In genomic region chr5:102213145-102213544, GRCm38 (mm10) we compare ENCODE assay signal across 9 mouse cellular contexts.
DNase-seq lines count a peak whose midpoint lies in the region; ATAC-seq lines count a peak whose summit lies in the region.
"Had no signal": no experiment of that assay in that cellular context is flagged by ENCODE, and none has a peak within 500 bp of the region (broad histone marks: within the 10 kb centered on the region; RNA-seq: fewer than 3 reads in every experiment).

No protein-coding gene starts in this region.

- H3K27ac ChIP-seq in heart, embryonic 12.5 days (ENCODE audit: poor library complexity, severe bottlenecking) = no peak overlapping the region
- H3K27ac ChIP-seq in embryonic facial prominence, embryonic 14.5 days (replicated peaks; ENCODE audit: low read depth, low read length) = no peak overlapping the region
- no peak overlapping the region for H3K27ac ChIP-seq in intestine, embryonic 15.5 days
- H3K27ac ChIP-seq: neural tube, embryonic 12.5 days had no signal

- no peak overlapping the region for H3K4me2 ChIP-seq in heart, embryonic 12.5 days
- H3K4me2 ChIP-seq in embryonic facial prominence, embryonic 14.5 days (ENCODE audit: low read depth, low read length) = no peak overlapping the region
- H3K4me2 ChIP-seq in intestine, embryonic 15.5 days (replicated peaks) = no peak overlapping the region
- H3K4me2 ChIP-seq: neural tube, embryonic 12.5 days had no signal

- H3K36me3 ChIP-seq in heart, embryonic 12.5 days = no peaks in the 10 kb centered on the region
- no peaks in the 10 kb centered on the region for H3K36me3 ChIP-seq in embryonic facial prominence, embryonic 14.5 days (ENCODE audit: control insufficient read depth, insufficient read depth, low read length)
- no peaks in the 10 kb centered on the region for H3K36me3 ChIP-seq in intestine, embryonic 15.5 days
- H3K36me3 ChIP-seq: neural tube, embryonic 12.5 days had no signal

- no peaks in the 10 kb centered on the region for H3K9me3 ChIP-seq in heart, embryonic 12.5 days (replicated peaks)
- peaks cover 3% of the 10 kb centered on the region; the same call in 1 of the 2 replicates for H3K9me3 ChIP-seq in embryonic facial prominence, embryonic 14.5 days (ENCODE audit: control insufficient read depth, low read length)
- H3K9me3 ChIP-seq in intestine, embryonic 15.5 days = no peaks in the 10 kb centered on the region
- H3K9me3 ChIP-seq: neural tube, embryonic 12.5 days had no signal

- peak; percentile 21 for DNase-seq in heart, adult 8-10 months (ENCODE audit: low spot score)
- DNase-seq in 3T3-L1 (ENCODE audit: low read depth, low spot score) (peak; percentile 66), adipocyte (ENCODE audit: low spot score) (peak; percentile 9)
- peak; percentile 39 for DNase-seq in embryonic facial prominence, embryonic 14.5 days (ENCODE audit: low spot score)
- DNase-seq in layer of hippocampus, postnatal 14 days (ENCODE audit: low spot score in 2 of 2) = peak; percentile 16 to 39
- peak; percentile 22 for DNase-seq in retina, embryonic 14.5 days (ENCODE audit: low spot score)

- H3K27me3 ChIP-seq in heart, embryonic 12.5 days (replicated peaks) = no peaks in the 10 kb centered on the region
- no peaks in the 10 kb centered on the region for H3K27me3 ChIP-seq in embryonic facial prominence, embryonic 14.5 days (replicated peaks; ENCODE audit: control insufficient read depth, insufficient read depth, low read length)
- H3K27me3 ChIP-seq in intestine, embryonic 15.5 days (replicated peaks) = no peaks in the 10 kb centered on the region
- H3K27me3 ChIP-seq: neural tube, embryonic 12.5 days had no signal

- 56% methylated on average over 6 of the region's 6 CpGs for WGBS in heart, embryonic 12.5 days
- WGBS in embryonic facial prominence, embryonic 14.5 days = 65% methylated on average over 6 of the region's 6 CpGs
- WGBS in intestine, embryonic 15.5 days = 70% methylated on average over 6 of the region's 6 CpGs

- no peak for ATAC-seq in heart, embryonic 12.5 days (ENCODE audit: insufficient number of reproducible peaks, low FRiP score)
- ATAC-seq in embryonic facial prominence, embryonic 14.5 days (ENCODE audit: low read depth) = no peak
- ATAC-seq in intestine, embryonic 15.5 days = no peak

- H3K4me1 ChIP-seq in heart, embryonic 12.5 days (replicated peaks) = no peaks in the 10 kb centered on the region
- H3K4me1 ChIP-seq in embryonic facial prominence, embryonic 14.5 days (ENCODE audit: control insufficient read depth, insufficient read depth, low read length) = no peaks in the 10 kb centered on the region
- no peaks in the 10 kb centered on the region for H3K4me1 ChIP-seq in intestine, embryonic 15.5 days (replicated peaks)
- H3K4me1 ChIP-seq: neural tube, embryonic 12.5 days had no signal

- H3K9ac ChIP-seq in heart, embryonic 12.5 days = no peak overlapping the region
- no peak overlapping the region for H3K9ac ChIP-seq in embryonic facial prominence, embryonic 14.5 days (ENCODE audit: low read depth, low read length)
- no peak overlapping the region for H3K9ac ChIP-seq in intestine, embryonic 15.5 days
- H3K9ac ChIP-seq: neural tube, embryonic 12.5 days had no signal

- H3K4me3 ChIP-seq in heart, embryonic 12.5 days = no peak overlapping the region
- H3K4me3 ChIP-seq in embryonic facial prominence, embryonic 14.5 days (ENCODE audit: low read depth, low read length) = no peak overlapping the region
- no peak overlapping the region for H3K4me3 ChIP-seq in intestine, embryonic 15.5 days (replicated peaks)
- H3K4me3 ChIP-seq: neural tube, embryonic 12.5 days had no signal

Comparison
In these comparisons a context has a peak if more than half of its experiments do, and no peak if none do; other contexts are left out.
1. DNase-seq: peak in every context shown above with its lines; median percentile 66 in 3T3-L1; 39 in embryonic facial prominence, embryonic 14.5 days; 28 in layer of hippocampus, postnatal 14 days; 22 in retina, embryonic 14.5 days; 21 in heart, adult 8-10 months; 9 in adipocyte.